Mouse (Mus musculus) stomach, postnatal 0 days (tissue): ENCODE results near the gene Krt87. TPM values are rescaled to one million over a fixed set of nuclear protein-coding genes. Genes with fewer than 3 reads are reported as not detected.
A peak's percentile ranks its signal among the peaks of the same experiment; 100 is the strongest.

Experiments
- ATAC-seq: fragments of 200-750 bp; cut with Nextera tagmentation; 2 replicates; pipeline ENCODE4 v1.8.0; 2017; ENCODE audit not compliant: low FRiP score, low TSS enrichment
- DNase-seq: peaks from one replicate; pipeline ENCODE4 v3.0.0-alpha.2; 2016; ENCODE audit warnings: low spot score
- H3K27ac ChIP-seq: fragments of 300-500 bp; sonication (generic); replicated peaks from 2 replicates; pipeline ENCODE4 v1.5.1; 2014; ENCODE audit warnings: mild to moderate bottlenecking, control low read depth
- H3K27me3 ChIP-seq: fragments of 300-500 bp; sonication (generic); 2 replicates; pipeline ENCODE4 v1.6.1; 2014; ENCODE audit warnings: low read length; ENCODE audit not compliant: control insufficient read depth, insufficient read depth
- H3K36me3 ChIP-seq: fragments of 300-500 bp; sonication (generic); 2 replicates; pipeline ENCODE4 v1.6.1; 2014; ENCODE audit warnings: low read length, mixed read lengths; ENCODE audit not compliant: control insufficient read depth, insufficient read depth
- H3K4me1 ChIP-seq: fragments of 300-500 bp; sonication (generic); replicated peaks from 2 replicates; pipeline ENCODE4 v1.6.1; 2014; ENCODE audit warnings: antibody characterized with exemption; ENCODE audit not compliant: control insufficient read depth, insufficient read depth
- H3K4me2 ChIP-seq: fragments of 300-500 bp; sonication (generic); replicated peaks from 2 replicates; pipeline ENCODE4 v1.6.1; 2014; ENCODE audit warnings: low read depth, mild to moderate bottlenecking, control low read depth, moderate library complexity
- H3K4me3 ChIP-seq: fragments of 300-500 bp; sonication (generic); 2 replicates; pipeline ENCODE4 v1.5.1; 2014; ENCODE audit warnings: low read depth, low read length, control low read depth
- H3K9ac ChIP-seq: fragments of 300-500 bp; sonication (generic); 2 replicates; pipeline ENCODE4 v1.6.1; 2014; ENCODE audit warnings: mild to moderate bottlenecking, low read length, control low read depth, mixed read lengths
- H3K9me3 ChIP-seq: fragments of 300-500 bp; sonication (generic); 2 replicates; pipeline ENCODE4 v1.6.1; 2016; ENCODE audit warnings: low read length; ENCODE audit not compliant: control insufficient read depth
- CTCF ChIP-seq: IDR thresholded peaks from 2 replicates; pipeline ENCODE4 v1.5.1; 2016; ENCODE audit warnings: antibody characterized with exemption, low read depth, mild to moderate bottlenecking, moderate library complexity
- EP300 ChIP-seq: optimal IDR thresholded peaks from 2 replicates; pipeline ENCODE3; 2016; ENCODE audit warnings: antibody characterized with exemption
- WGBS: fragments of 180-500 bp; shearing (Covaris S2); extraction: QIAGEN DNeasy Blood & Tissue Kit; methylation state at CpG from one replicate; pipeline ENCODE4 v1.1.7; 2014; 5-methylcytosine and 5-hydroxymethylcytosine counted together
- polyA plus RNA-seq: library from polyadenylated mRNA; unstranded; fragments of >200 nt; fragmentation: Nextera tagmentation; extraction: Ambion mirVana; gene quantifications from 2 replicates; pipeline ENCODE4 v1.2.1, GENCODE M21; 2015

Gene Krt87
- 0.23 and 0.24 TPM in 2 replicates for polyA plus RNA-seq

DNA sequence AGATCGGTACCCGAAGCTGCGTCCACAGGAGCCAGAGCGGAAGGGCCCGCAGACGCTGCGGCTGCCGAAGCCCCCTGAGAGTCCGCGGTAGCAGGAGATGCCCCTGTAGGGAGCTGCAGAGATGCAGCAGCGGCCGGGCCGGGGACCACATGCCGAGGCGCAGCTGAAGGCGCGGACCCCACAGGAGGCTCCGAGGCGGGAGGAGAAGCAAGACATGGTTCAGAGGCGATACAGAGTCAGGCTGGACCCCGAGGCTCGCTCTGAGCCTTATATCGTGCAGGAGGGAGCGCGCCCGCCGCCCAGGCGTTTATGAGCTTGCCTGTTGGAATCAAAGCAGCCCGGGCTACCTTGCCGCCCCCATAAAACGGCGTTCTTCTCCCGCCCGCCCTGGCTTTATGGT lies at the start of gene Krt87:
Gene Krt87 (minus strand): TSS at position 250 of the 400 bp plus-strand sequence.
- 0 out of 2 replicates have a peak within 1 kb of the TSS, but pooled peaks have one; percentile 17 for H3K4me2 ChIP-seq
- H3K9me3 ChIP-seq: no peaks in the 10 kb centered on the region
- H3K36me3 ChIP-seq: no peaks in the 10 kb centered on the region
- ATAC-seq (no peak), DNase-seq (no peak)
- H3K27me3 ChIP-seq: no peaks in the 10 kb centered on the region
- no peak within 1 kb of the TSS for H3K4me3 ChIP-seq
- H3K9ac ChIP-seq: 0 out of 2 replicates have a peak within 1 kb of the TSS, but pooled peaks have one; percentile 23
- WGBS: 5% methylated on average over 34 of the region's 34 CpGs
- TF ChIP-seq EP300 (no peak), CTCF (no peak)
- no peaks in the 10 kb centered on the region for H3K4me1 ChIP-seq
- H3K27ac ChIP-seq: no peak within 1 kb of the TSS

DNA sequence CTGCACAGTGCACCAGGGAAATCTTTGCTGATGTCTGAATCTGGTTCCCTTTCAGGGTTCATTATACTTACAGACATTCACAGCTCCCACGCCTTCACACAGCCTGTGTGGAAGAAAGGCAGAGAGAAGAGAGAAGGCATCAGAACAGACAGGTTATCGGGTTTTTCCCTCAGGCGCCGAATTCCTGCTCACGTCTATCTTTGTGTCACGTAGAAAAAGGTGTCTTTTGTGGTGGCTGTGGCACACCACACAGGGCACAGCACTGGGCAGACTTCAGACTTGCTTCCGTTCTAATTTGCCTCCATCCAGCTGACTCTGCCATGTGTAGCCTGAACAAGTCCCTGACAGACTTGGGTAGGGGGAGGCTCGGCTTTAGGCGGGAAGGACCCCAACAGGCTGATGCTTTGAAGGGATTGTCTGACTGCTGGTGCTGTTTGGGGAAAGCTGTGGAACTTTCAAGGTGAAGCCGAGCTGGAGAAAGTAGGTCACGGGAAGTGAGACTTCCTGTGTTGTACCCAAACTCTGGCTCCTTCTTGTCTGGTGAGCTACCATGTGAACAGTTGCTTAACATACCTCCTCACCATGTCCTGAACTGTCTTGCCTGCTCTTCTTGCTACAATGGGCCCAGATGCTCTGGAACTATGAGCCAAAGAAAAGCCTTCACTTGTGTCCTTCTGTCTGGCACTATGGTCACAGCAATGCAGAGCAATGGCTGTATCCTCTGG lies 47.5 kb upstream of the Krt87 start:
- Histone ChIP-seq H3K4me1 (no peaks in the 10 kb centered on the region), H3K9me3 (no peaks in the 10 kb centered on the region), H3K36me3 (no peaks in the 10 kb centered on the region), H3K9ac (no peak overlapping the region), H3K4me3 (no peak overlapping the region), H3K4me2 (no peak overlapping the region), H3K27ac (no peak overlapping the region), H3K27me3 (no peaks in the 10 kb centered on the region)
- no peak for ATAC-seq
- no peak for DNase-seq
- no peak for TF ChIP-seq EP300
- no peak for TF ChIP-seq CTCF
- 66% methylated on average over 11 of the region's 11 CpGs for WGBS

DNA sequence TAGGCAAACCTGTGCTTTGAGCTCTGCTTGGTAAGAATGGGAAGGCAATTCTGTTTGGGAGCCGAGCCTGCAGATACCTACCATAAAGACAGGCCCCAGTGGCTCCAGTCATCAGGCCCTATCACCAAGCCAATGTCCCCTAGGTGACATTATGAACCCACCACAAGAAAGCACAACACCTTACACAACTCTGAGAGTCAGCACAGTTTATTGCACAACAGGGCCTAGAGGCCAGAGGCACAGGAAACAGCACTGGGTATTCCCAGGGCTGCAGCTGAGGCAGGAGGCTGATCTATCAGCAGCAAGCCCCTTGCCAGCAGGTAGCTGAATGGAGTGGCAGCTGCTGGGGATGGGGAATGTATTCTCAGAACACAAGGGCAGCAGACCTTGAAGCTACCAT lies 46.3 kb upstream of the Krt87 start:
- Histone ChIP-seq H3K36me3 (no peaks in the 10 kb centered on the region), H3K9ac (no peak overlapping the region), H3K4me1 (no peaks in the 10 kb centered on the region), H3K4me2 (no peak overlapping the region), H3K27me3 (no peaks in the 10 kb centered on the region), H3K4me3 (no peak overlapping the region), H3K9me3 (no peaks in the 10 kb centered on the region), H3K27ac (no peak overlapping the region)
- WGBS: 67% methylated on average over 1 of the region's 1 CpGs
- TF ChIP-seq CTCF (no peak), EP300 (no peak)
- DNase-seq: no peak
- no peak for ATAC-seq

- TF ChIP-seq EP300 (no peak), CTCF (no peak)
- H3K4me2 ChIP-seq: no peak overlapping the region
- no peak for ATAC-seq
- H3K4me1 ChIP-seq: peaks cover 3% of the 10 kb centered on the region; the same call in 1 of the 2 replicates
- H3K27ac ChIP-seq: no peak overlapping the region
- no peak for DNase-seq
- 70% methylated on average over 1 of the region's 1 CpGs for WGBS
- no peak overlapping the region for H3K9ac ChIP-seq
- no peaks in the 10 kb centered on the region for H3K27me3 ChIP-seq
- no peaks in the 10 kb centered on the region for H3K9me3 ChIP-seq
- H3K36me3 ChIP-seq: no peaks in the 10 kb centered on the region
- H3K4me3 ChIP-seq: no peak overlapping the region
Observed at GRCm38 (mm10) chr15:101483646-101484045, 45.0 kb upstream of the Krt87 start.

DNA sequence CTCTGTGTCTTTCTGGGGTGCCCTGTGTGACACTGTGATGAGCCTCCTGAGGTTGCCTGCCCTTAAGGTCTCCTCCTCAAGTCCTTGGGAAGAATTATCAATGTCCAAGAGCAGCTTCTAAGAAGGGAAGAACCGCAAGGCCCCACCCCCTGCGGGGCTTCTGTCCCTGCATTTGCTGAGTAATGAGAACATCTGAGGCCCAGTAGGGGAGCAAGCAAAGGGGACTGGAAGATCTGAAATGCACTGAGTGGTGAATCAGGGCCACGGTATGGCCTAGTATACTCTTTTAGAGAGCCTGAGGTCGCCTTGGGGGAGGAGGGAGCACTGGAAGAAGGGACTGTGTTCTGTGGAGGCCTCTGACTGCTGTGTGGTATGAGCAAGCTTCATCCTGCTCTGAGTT lies 43.5 kb upstream of the Krt87 start:
- no peak for DNase-seq
- TF ChIP-seq CTCF (no peak), EP300 (no peak)
- no peak overlapping the region for H3K4me3 ChIP-seq
- H3K36me3 ChIP-seq: no peaks in the 10 kb centered on the region
- H3K4me1 ChIP-seq: peaks cover 3% of the 10 kb centered on the region; the same call in 1 of the 2 replicates
- no peaks in the 10 kb centered on the region for H3K9me3 ChIP-seq
- no peak overlapping the region for H3K9ac ChIP-seq
- no peak overlapping the region for H3K27ac ChIP-seq
- no peak overlapping the region for H3K4me2 ChIP-seq
- WGBS: 26% methylated on average over 4 of the region's 4 CpGs
- H3K27me3 ChIP-seq: no peaks in the 10 kb centered on the region
- no peak for ATAC-seq

- no peak for DNase-seq
- H3K4me2 ChIP-seq: peak overlapping the region; percentile 58
- no peak for TF ChIP-seq CTCF
- TF ChIP-seq EP300: no peak
- H3K27me3 ChIP-seq: no peaks in the 10 kb centered on the region
- ATAC-seq: no peak
- peaks cover 3% of the 10 kb centered on the region; the same call in 1 of the 2 replicates for H3K4me1 ChIP-seq
- H3K9ac ChIP-seq: peak overlapping the region; percentile 27; the same call in 1 of the 2 replicates
- no peaks in the 10 kb centered on the region for H3K9me3 ChIP-seq
- no peak overlapping the region for H3K27ac ChIP-seq
- H3K4me3 ChIP-seq: peak overlapping the region; percentile 30; the same call in 1 of the 2 replicates
- 38% methylated on average over 11 of the region's 11 CpGs for WGBS
- H3K36me3 ChIP-seq: no peaks in the 10 kb centered on the region
Observed at GRCm38 (mm10) chr15:101479666-101480060, 41.1 kb upstream of the Krt87 start.
